Mouse (Mus musculus) left cerebral cortex, adult 8-10 months (tissue): ENCODE measurements at regions not wholly inside any gene's neighbourhood (a gene's known extent, or its start where the extent isn't known, plus 50 kb on each side); places are given as distances from the start of the nearest gene placed in this dataset.

Source experiments
- DNase-seq, 2 experiments: peaks; one replicate each; pipeline ENCODE4 v3.0.0; 2022; ENCODE audit warnings: low spot score in 2 of 2

- DNase-seq = no peak
These were observed 169.8 kb downstream of the Diras2 start for GRCm38 (mm10) chr13:52361177-52361846.

GRCm38 (mm10) chr13:52362266-52362665, 168.8 kb downstream of the Diras2 start:
- no peak for DNase-seq

DNA sequence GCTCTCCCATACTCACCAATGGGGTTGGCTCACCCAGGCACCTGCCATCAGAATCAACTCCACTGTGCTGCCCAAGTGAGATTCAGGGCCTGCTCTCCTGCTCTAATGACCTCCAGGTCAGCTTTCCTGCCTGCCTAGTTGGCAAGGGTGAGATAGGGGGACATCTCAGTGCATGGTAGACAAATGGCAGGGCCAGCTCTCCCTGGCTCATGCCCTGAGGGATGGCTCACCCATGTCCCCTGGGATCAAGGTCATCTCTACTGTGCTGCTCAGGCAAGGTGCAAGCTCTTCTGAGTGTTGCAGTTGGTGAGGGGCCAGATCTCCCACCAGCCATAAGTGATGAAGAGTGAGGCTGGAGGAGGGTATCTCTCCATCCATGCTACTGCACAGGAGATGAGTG, 161.2 kb downstream of the Diras2 start:
- DNase-seq = no peak

- no peak for DNase-seq
These were observed 159.1 kb downstream of the Diras2 start for GRCm38 (mm10) chr13:52371986-52372385.

GRCm38 (mm10) chr13:52374781-52375180, 156.3 kb downstream of the Diras2 start:
- DNase-seq = no peak

DNA sequence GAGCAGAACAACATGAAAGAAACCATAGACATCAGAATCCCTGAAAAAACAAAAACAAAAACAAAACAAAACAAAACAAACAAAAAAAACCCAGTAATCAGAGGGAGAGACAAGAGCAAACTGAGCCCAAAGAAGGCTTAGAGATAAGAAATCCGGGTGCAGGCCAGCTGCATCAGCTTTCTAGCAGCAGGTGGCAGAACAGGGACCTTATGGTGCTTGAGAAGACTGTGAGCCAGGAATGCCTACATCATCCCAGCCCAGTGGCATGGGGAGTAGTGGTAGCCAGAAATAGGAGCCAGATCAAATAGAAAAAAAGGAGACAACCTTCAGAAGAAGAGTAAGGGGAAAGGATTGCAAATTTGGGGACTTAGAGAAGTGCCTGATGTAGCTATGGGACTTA, 152.8 kb downstream of the Diras2 start:
- no peak for DNase-seq

DNA sequence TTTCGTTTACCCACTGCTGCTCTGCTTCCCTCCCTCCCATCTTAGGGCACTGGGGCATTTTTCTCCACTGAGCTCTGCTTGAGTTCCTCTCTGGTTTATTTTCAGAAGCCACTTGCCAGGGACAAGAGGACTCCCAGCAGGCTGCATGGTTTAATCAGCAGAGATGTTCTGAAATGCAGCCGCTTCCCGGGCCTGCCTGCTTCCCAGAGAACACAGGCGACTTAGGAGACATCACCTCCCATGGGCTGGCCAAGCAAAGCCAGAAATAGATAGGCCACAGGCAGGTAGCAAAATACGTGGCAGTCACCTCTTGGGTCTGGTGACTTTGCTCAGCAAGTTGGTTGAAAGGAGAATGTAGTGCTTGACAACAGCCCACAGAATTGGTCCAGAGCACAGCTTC, 141.8 kb downstream of the Diras2 start:
- DNase-seq = no peak

GRCm38 (mm10) chr13:52395786-52396185, 135.3 kb downstream of the Diras2 start:
- DNase-seq = no peak

GRCm38 (mm10) chr13:52398344-52398743, 132.7 kb downstream of the Diras2 start:
- no peak for DNase-seq

DNA sequence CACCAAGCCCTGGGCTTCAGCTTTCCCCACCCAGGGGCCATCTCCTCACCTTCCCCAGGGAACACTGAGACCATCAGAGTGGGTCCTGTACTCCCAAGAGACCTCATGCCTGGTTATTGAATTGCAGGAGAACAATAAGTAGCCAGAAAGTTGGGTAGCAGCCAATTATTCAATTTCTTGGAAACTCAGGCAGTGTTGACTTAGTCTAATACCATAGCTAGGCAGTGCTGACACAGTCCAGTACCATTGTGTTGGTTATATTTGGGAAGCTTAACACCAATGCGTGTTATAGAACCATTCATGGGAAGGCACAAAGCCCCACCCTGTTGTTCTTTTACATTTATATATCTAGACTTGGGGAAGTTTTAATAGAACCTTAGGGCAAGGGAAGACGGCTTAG, 131.9 kb downstream of the Diras2 start:
- DNase-seq = no peak

DNA sequence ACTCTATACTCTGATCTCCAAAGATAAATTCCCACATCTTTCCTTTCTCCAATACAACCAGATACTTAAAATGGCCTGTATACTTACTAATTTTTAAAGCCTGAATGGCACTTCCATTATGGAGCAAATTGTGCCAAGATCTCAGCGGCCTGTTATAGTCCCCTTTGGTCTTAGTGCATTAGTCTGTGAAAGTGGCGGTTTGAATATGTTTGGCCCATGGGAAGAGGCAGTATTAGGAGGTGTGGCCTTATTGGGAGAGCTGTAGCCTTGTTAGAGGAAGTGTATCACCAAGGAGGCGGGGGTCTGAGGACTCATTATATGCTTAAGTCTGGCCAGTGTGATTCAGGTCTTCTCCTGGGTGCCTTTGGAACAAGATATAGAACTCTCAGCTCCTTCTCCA, 127.3 kb downstream of the Diras2 start:
- no peak for DNase-seq

GRCm38 (mm10) chr13:52416301-52416700, 114.8 kb downstream of the Diras2 start:
- DNase-seq = no peak

DNA sequence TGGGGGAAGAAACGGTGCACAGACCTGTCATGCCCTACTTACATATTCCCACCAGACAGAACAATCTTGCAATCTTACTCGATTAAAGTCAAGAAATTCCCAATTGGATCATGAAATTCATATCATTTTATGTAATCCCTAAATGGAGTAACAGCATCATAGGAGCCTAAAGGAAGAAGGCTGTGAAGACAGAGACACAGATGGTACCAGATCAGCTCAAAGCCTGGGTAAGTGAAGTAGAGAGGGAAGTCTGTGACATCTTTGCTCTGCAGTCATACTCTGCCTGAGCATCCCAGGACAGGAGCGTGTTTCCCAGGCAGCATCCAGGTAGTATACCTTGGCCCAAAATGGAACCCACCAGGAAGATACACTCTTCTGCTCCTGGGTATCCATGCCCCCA, 108.6 kb downstream of the Diras2 start:
- no peak for DNase-seq

GRCm38 (mm10) chr13:52428527-52428926, 102.6 kb downstream of the Diras2 start:
- no peak for DNase-seq

DNA sequence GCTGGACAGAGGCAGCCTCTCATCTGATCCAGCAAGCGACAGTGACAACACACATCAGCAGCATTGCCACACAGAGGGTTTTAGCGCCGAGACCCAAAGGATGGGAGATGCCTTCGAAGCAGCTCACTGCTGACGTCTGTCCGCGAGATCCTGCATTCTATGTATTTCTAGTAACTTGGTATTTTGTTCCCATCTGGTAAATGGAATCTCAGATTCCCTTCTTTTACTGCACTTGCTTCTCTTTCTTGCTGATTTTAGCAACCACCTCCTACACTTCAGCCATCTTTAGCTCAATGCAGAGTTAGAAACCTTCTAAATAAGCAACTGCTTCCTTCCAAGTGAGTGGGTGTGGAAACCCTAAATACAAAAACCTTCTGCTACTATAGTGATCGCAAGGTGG, 94.3 kb downstream of the Diras2 start:
- peak in 1 of 2 experiments; percentile 64 for DNase-seq

GRCm38 (mm10) chr13:52445513-52445912, 85.6 kb downstream of the Diras2 start:
- peak in 1 of 2 experiments; percentile 81 for DNase-seq

DNA sequence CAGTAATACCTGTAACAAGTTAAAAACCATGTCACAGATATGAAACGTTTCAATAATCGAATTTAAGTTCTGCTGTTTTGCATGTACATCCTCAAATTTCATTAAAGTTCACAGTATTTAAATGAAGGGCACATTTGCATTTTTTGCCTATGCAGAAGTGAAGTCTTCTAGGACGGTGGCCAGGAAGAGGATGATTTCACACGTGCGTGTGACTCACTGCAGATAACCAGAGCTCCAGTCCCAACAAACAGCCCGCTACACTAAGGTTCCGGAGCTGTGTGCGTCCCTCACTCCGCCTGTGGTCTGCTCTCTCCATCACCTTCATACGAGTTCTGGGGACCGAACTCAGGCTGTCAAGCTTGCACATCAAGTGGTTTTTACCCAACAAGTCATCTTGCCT, 82.2 kb downstream of the Diras2 start:
- DNase-seq = no peak

DNA sequence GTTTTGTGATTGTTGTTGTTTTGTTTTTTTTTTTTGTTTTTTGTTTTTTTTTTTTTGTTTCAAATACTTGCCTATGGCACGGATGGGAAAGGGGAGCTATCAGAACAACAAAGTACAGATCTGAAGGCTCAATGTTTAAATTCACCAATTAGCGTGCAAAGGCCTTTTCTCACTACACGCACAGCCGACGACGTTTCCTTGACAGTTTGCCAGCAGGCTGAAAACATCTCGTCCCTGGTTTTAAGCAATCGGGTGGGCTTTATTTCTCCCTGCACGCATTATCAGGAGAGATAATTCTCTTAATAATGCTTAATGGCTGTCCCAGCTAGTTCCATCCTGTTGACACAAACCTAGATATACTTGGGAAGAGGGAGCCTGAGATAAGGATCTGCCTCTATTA, 79.6 kb downstream of the Diras2 start:
- no peak for DNase-seq

DNA sequence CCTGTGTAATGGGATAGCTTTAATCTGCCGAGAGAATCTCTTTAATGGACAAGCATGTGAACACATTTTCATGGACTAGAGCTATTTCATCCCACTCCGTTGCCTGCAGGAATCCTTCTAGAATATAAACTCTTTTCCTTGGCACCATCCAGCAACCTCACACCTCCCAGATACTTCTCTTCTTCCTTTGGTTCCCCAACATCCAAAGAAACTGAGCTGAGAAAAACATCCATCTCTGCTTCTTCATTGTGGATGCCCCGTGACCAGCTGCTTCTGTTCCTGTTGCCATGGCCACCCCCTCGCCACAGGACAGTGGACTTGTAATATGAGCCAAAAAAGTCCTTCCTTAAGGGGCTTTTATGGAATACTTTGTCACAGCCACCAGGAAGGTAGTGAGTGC, 78.8 kb downstream of the Diras2 start:
- no peak for DNase-seq
